Comparison of ENCODE assay signal across 26 mouse cellular contexts in genomic region chr6:125307091-125307490, GRCm38 (mm10). TPM values are rescaled to one million over a fixed set of nuclear protein-coding genes. Genes with fewer than 3 reads are reported as not detected.
DNase-seq lines count a peak whose midpoint lies in the region; ATAC-seq lines count a peak whose summit lies in the region.
"Had no signal": no experiment of that assay in that cellular context is flagged by ENCODE, and none has a peak within 500 bp of the region (broad histone marks: within the 10 kb centered on the region; RNA-seq: fewer than 3 reads in every experiment).

No protein-coding gene starts in this region.

- 87% methylated on average over 5 of the region's 5 CpGs for WGBS in heart, embryonic 10.5 days
- 92% methylated on average over 5 of the region's 5 CpGs for WGBS in limb, embryonic 12.5 days
- WGBS in limb, embryonic 10.5 days: 95% methylated on average over 5 of the region's 5 CpGs

- H3K9me3 ChIP-seq in heart, embryonic 10.5 days: no peaks in the 10 kb centered on the region
- no peaks in the 10 kb centered on the region for H3K9me3 ChIP-seq in limb, embryonic 12.5 days
- no peaks in the 10 kb centered on the region for H3K9me3 ChIP-seq in limb, embryonic 10.5 days (replicated peaks)
- H3K9me3 ChIP-seq: embryonic facial prominence, embryonic 12.5 days; forebrain, embryonic 13.5 days; forebrain, embryonic 15.5 days had no signal

- H3K9ac ChIP-seq in limb, embryonic 12.5 days (replicated peaks): no peak overlapping the region
- H3K9ac ChIP-seq: embryonic facial prominence, embryonic 12.5 days; forebrain, embryonic 13.5 days; forebrain, embryonic 15.5 days; forebrain, postnatal 0 days had no signal

- ATAC-seq in limb, embryonic 12.5 days (ENCODE audit: insufficient number of reproducible peaks, insufficient read depth, low FRiP score, low TSS enrichment, low read depth): 0 out of 2 replicates have a peak, but pooled peaks have one; percentile 2
- ATAC-seq: activated CD4-positive, CD25-positive, alpha-beta regulatory T cell, adult 4 months; CD4-positive, CD25-positive, alpha-beta regulatory T cell, adult 4 months; forebrain, embryonic 13.5 days; forebrain, embryonic 15.5 days; forebrain, postnatal 0 days; Patski had no signal

- no peaks in the 10 kb centered on the region for H3K27me3 ChIP-seq in heart, embryonic 10.5 days (ENCODE audit: insufficient read depth, poor library complexity, severe bottlenecking)
- no peaks in the 10 kb centered on the region for H3K27me3 ChIP-seq in limb, embryonic 12.5 days
- H3K27me3 ChIP-seq in limb, embryonic 10.5 days (ENCODE audit: low read depth, poor library complexity, severe bottlenecking): no peaks in the 10 kb centered on the region
- H3K27me3 ChIP-seq: embryonic facial prominence, embryonic 12.5 days; forebrain, embryonic 13.5 days; forebrain, embryonic 15.5 days; Patski had no signal

- H3K4me2 ChIP-seq in limb, embryonic 12.5 days: no peak overlapping the region
- H3K4me2 ChIP-seq: embryonic facial prominence, embryonic 12.5 days; forebrain, embryonic 13.5 days; forebrain, embryonic 15.5 days had no signal

- peaks cover 50% of the 10 kb centered on the region for H3K36me3 ChIP-seq in heart, embryonic 10.5 days
- peaks cover 41% of the 10 kb centered on the region for H3K36me3 ChIP-seq in limb, embryonic 12.5 days
- peaks cover 52% of the 10 kb centered on the region for H3K36me3 ChIP-seq in limb, embryonic 10.5 days
- H3K36me3 ChIP-seq: forebrain, embryonic 15.5 days; G1E had no signal

- H3K4me3 ChIP-seq in heart, embryonic 10.5 days: no peak overlapping the region
- no peak overlapping the region for H3K4me3 ChIP-seq in limb, embryonic 12.5 days (replicated peaks)
- no peak overlapping the region for H3K4me3 ChIP-seq in limb, embryonic 10.5 days
- H3K4me3 ChIP-seq: embryonic facial prominence, embryonic 10.5 days; embryonic facial prominence, embryonic 12.5 days; forebrain, embryonic 13.5 days; forebrain, embryonic 15.5 days had no signal

- H3K27ac ChIP-seq in heart, embryonic 10.5 days: peak overlapping the region; percentile 22; the same call in 1 of the 2 replicates
- H3K27ac ChIP-seq in limb, embryonic 12.5 days: no peak overlapping the region
- H3K27ac ChIP-seq in limb, embryonic 10.5 days: no peak overlapping the region
- H3K27ac ChIP-seq: embryonic facial prominence, embryonic 10.5 days; embryonic facial prominence, embryonic 12.5 days; forebrain, embryonic 13.5 days; forebrain, embryonic 15.5 days had no signal

- peaks cover 18% of the 10 kb centered on the region for H3K4me1 ChIP-seq in heart, embryonic 10.5 days
- H3K4me1 ChIP-seq in limb, embryonic 12.5 days (replicated peaks): peaks cover 24% of the 10 kb centered on the region
- peaks cover 20% of the 10 kb centered on the region for H3K4me1 ChIP-seq in limb, embryonic 10.5 days
- H3K4me1 ChIP-seq: forebrain, embryonic 15.5 days had no signal

- DNase-seq in cerebellum, postnatal 10 days: peak; percentile 38 to 42
- DNase-seq in cerebellum, adult 8-10 months: no peak
- DNase-seq in heart, embryonic 10.5 days (ENCODE audit: low spot score): no peak
- DNase-seq in heart, adult 18-20 months: no peak
- no peak for DNase-seq in limb, embryonic 10.5 days (ENCODE audit: low spot score)
- DNase-seq: adrenal gland, adult 8-10 months; adrenal gland, postnatal 14 days; adrenal gland, postnatal 36 days; B cell, adult 2 months; cerebellum, adult 11-12 months; cerebellum, adult 2 months; cerebellum, adult 9-11 months; forebrain, postnatal 0 days had no signal

RNA-seq across cellular contexts. Expression of gene Ltbr, which starts 6.6 kb away (rescaled TPM):
- 37.8 and 40.4 TPM in 2 replicates for polyA plus RNA-seq in heart, embryonic 10.5 days (2016; fragmentation: Nextera tagmentation; extraction: Ambion mirVana)
- 10 to 100 TPM; 25.0 to 28.7 TPM for total RNA-seq in heart, adult 18-20 months (2021)
- polyA plus RNA-seq in limb, embryonic 12.5 days (2016; fragmentation: Nextera tagmentation; extraction: Ambion mirVana): 37.3 and 38.6 TPM in 2 replicates
- 34.3 and 41.5 TPM in 2 replicates for polyA plus RNA-seq in limb, embryonic 10.5 days (2016; fragmentation: Nextera tagmentation; extraction: Ambion mirVana)
- total RNA-seq: CH12.LX, G1E had no signal
- polyA plus RNA-seq: activated CD4-positive, CD25-positive, alpha-beta regulatory T cell, adult 4 months; G1E had no signal

RNA-seq across cellular contexts. Expression of gene Scnn1a, which starts 13.4 kb away (rescaled TPM):
- polyA plus RNA-seq in heart, embryonic 10.5 days (2016; fragmentation: Nextera tagmentation; extraction: Ambion mirVana): 0.65 and 0.98 TPM in 2 replicates
- total RNA-seq in heart, adult 18-20 months (2021): 1 to 10 TPM in 1 of 2 experiments, under 1 TPM in 1; 0.47 to 1.3 TPM
- 1.0 and 1.3 TPM in 2 replicates for polyA plus RNA-seq in limb, embryonic 12.5 days (2016; fragmentation: Nextera tagmentation; extraction: Ambion mirVana)
- 1.0 and 1.6 TPM in 2 replicates for polyA plus RNA-seq in limb, embryonic 10.5 days (2016; fragmentation: Nextera tagmentation; extraction: Ambion mirVana)
- total RNA-seq: CH12.LX had no signal
- polyA plus RNA-seq: activated CD4-positive, CD25-positive, alpha-beta regulatory T cell, adult 4 months; CD4-positive, CD25-positive, alpha-beta regulatory T cell, adult 4 months; G1E had no signal

RNA-seq across cellular contexts. Expression of gene Tuba3a, which starts 21.2 kb away (rescaled TPM):
- polyA plus RNA-seq in heart, embryonic 10.5 days (2016; fragmentation: Nextera tagmentation; extraction: Ambion mirVana): 0.09 TPM in 1 of 2 replicates, not detected in the other
- not detected for total RNA-seq in heart, adult 18-20 months (2021)
- 0.56 and 0.60 TPM in 2 replicates for polyA plus RNA-seq in limb, embryonic 12.5 days (2016; fragmentation: Nextera tagmentation; extraction: Ambion mirVana)
- polyA plus RNA-seq in limb, embryonic 10.5 days (2016; fragmentation: Nextera tagmentation; extraction: Ambion mirVana): 0.10 and 0.21 TPM in 2 replicates
- total RNA-seq: adrenal gland, adult 18-20 months; adrenal gland, adult 8-10 months; adrenal gland, postnatal 14 days; adrenal gland, postnatal 36 days; CH12.LX; forebrain, postnatal 0 days; G1E had no signal
- polyA plus RNA-seq: cerebellum, adult 2 months; cortical plate, adult 2 months; forebrain, embryonic 11.5 days; forebrain, embryonic 13.5 days; forebrain, embryonic 15.5 days; forebrain, postnatal 0 days; G1E; Patski had no signal

RNA-seq across cellular contexts. Expression of gene Tnfrsf1a, which starts 42.1 kb away (rescaled TPM):
- 33.6 and 35.3 TPM in 2 replicates for polyA plus RNA-seq in heart, embryonic 10.5 days (2016; fragmentation: Nextera tagmentation; extraction: Ambion mirVana)
- total RNA-seq in heart, adult 18-20 months (2021): 10 to 100 TPM; 47.5 to 50.8 TPM
- polyA plus RNA-seq in limb, embryonic 12.5 days (2016; fragmentation: Nextera tagmentation; extraction: Ambion mirVana): 50.2 and 50.3 TPM in 2 replicates
- polyA plus RNA-seq in limb, embryonic 10.5 days (2016; fragmentation: Nextera tagmentation; extraction: Ambion mirVana): 41.8 and 43.6 TPM in 2 replicates
- total RNA-seq: G1E had no signal

Comparison
In these comparisons a context has a peak if more than half of its experiments do, and no peak if none do; other contexts are left out.
1. DNase-seq: peak in cerebellum, postnatal 10 days (2 of 2); none in cerebellum, adult 8-10 months (single experiment), heart, embryonic 10.5 days (single experiment), heart, adult 18-20 months (0 of 2) and limb, embryonic 10.5 days (single experiment).